Mouse (Mus musculus) frontal cortex, postnatal 36 days (tissue): ENCODE measurements around the gene Osbpl2.
"Not testable (repeated sequence)": the region's sequence is repeated elsewhere in the genome, so short reads cannot be mapped to it uniquely, and the experiment has no call there.

Experiments
- DNase-seq, 2 experiments: peaks; one replicate each; pipeline ENCODE4 v3.0.0; 2022; ENCODE audit warnings: low spot score in 2 of 2

Osbpl2 gene

GRCm38 (mm10) chr2:180154796-180155195, 35.7 kb downstream of the Osbpl2 start:
- DNase-seq, result peak in 1 of 2 experiments; percentile 65

- no peak for DNase-seq
These were observed 39.5 kb downstream of the Osbpl2 start for GRCm38 (mm10) chr2:180158627-180159026.

GRCm38 (mm10) chr2:180165855-180166254, 46.7 kb downstream of the Osbpl2 start:
- no peak for DNase-seq

GRCm38 (mm10) chr2:180166869-180167268, 47.8 kb downstream of the Osbpl2 start:
- DNase-seq, result no peak

- DNase-seq, result peak in 1 of 2 experiments; percentile 28
These were observed 51.2 kb downstream of the Osbpl2 start for GRCm38 (mm10) chr2:180170151-180170805.

GRCm38 (mm10) chr2:180170806-180171521, 51.9 kb downstream of the Osbpl2 start, which contains the start of gene Adrm1:
TSS of gene Adrm1 (plus strand) at chr2:180171485.
- peak; percentile 96 to 98 for DNase-seq

GRCm38 (mm10) chr2:180171522-180172070, 52.5 kb downstream of the Osbpl2 start:
- no peak for DNase-seq

- DNase-seq, result no peak
These were observed 53.0 kb downstream of the Osbpl2 start for GRCm38 (mm10) chr2:180172152-180172551.

- DNase-seq, result no peak
These were observed 54.1 kb downstream of the Osbpl2 start for GRCm38 (mm10) chr2:180173163-180173562.

- DNase-seq, result not testable (repeated sequence)
These were observed 54.6 kb downstream of the Osbpl2 start for GRCm38 (mm10) chr2:180173711-180174110.

- DNase-seq, result no peak
These were observed 55.0 kb downstream of the Osbpl2 start for GRCm38 (mm10) chr2:180174121-180174520.

GRCm38 (mm10) chr2:180175725-180176124, 56.6 kb downstream of the Osbpl2 start:
- DNase-seq, result no peak

GRCm38 (mm10) chr2:180181542-180181941, 62.4 kb downstream of the Osbpl2 start:
- DNase-seq, result peak in 1 of 2 experiments; percentile 24

GRCm38 (mm10) chr2:180184011-180184751, 65.1 kb downstream of the Osbpl2 start:
- DNase-seq, result no peak

- no peak for DNase-seq
These were observed 65.6 kb downstream of the Osbpl2 start for GRCm38 (mm10) chr2:180184752-180185109.

- DNase-seq, result no peak
These were observed 66.6 kb downstream of the Osbpl2 start for GRCm38 (mm10) chr2:180185686-180186085.

- DNase-seq, result peak in 1 of 2 experiments; percentile 34
These were observed 68.3 kb downstream of the Osbpl2 start for GRCm38 (mm10) chr2:180187362-180187761.

- no peak for DNase-seq
These were observed 77.7 kb downstream of the Osbpl2 start for GRCm38 (mm10) chr2:180196610-180197322.

GRCm38 (mm10) chr2:180197323-180198037, 78.4 kb downstream of the Osbpl2 start:
- DNase-seq, result no peak

GRCm38 (mm10) chr2:180198782-180199181, 79.7 kb downstream of the Osbpl2 start:
- no peak for DNase-seq

- DNase-seq, result no peak
These were observed 81.6 kb downstream of the Osbpl2 start for GRCm38 (mm10) chr2:180200681-180201080.
